Mouse (Mus musculus) intestine, embryonic 16.5 days (tissue): ENCODE measurements around the gene Magi1. TPM values are rescaled to one million over a fixed set of nuclear protein-coding genes. Genes with fewer than 3 reads are reported as not detected.

Experiments
- ATAC-seq: fragments of 200-750 bp; cut with Nextera tagmentation; 2 replicates; pipeline ENCODE4 v1.8.0; 2017; ENCODE audit warnings: moderate TSS enrichment, moderate library complexity
- H3K27ac ChIP-seq: fragments of 300-500 bp; sonication (generic); 2 replicates; pipeline ENCODE4 v1.5.1; 2014; ENCODE audit warnings: mild to moderate bottlenecking, low read length
- H3K27me3 ChIP-seq: fragments of 300-500 bp; sonication (generic); replicated peaks from 2 replicates; pipeline ENCODE4 v1.6.1; 2014; ENCODE audit warnings: low read length, control low read depth, mixed read lengths; ENCODE audit not compliant: control insufficient read depth, insufficient read depth
- H3K36me3 ChIP-seq: fragments of 300-500 bp; sonication (generic); 2 replicates; pipeline ENCODE4 v1.6.1; 2014; ENCODE audit warnings: low read length, control low read depth; ENCODE audit not compliant: control insufficient read depth, insufficient read depth
- H3K4me1 ChIP-seq: fragments of 300-500 bp; sonication (generic); 2 replicates; pipeline ENCODE4 v1.6.1; 2014; ENCODE audit warnings: low read length, control low read depth, mixed read lengths; ENCODE audit not compliant: control insufficient read depth, insufficient read depth
- H3K4me2 ChIP-seq: fragments of 300-500 bp; sonication (generic); 2 replicates; pipeline ENCODE4 v1.6.1; 2014; ENCODE audit warnings: low read depth, low read length, control low read depth
- H3K4me3 ChIP-seq: fragments of 300-500 bp; sonication (generic); 2 replicates; pipeline ENCODE4 v1.5.1; 2014; ENCODE audit warnings: mild to moderate bottlenecking, low read length
- H3K9ac ChIP-seq: fragments of 300-500 bp; sonication (generic); 2 replicates; pipeline ENCODE4 v1.6.1; 2014; ENCODE audit warnings: low read depth, low read length
- H3K9me3 ChIP-seq: fragments of 300-500 bp; sonication (generic); 2 replicates; pipeline ENCODE4 v1.6.1; 2016; ENCODE audit warnings: low read length, control low read depth; ENCODE audit not compliant: control insufficient read depth
- WGBS: fragments of 180-500 bp; shearing (Covaris S2); extraction: QIAGEN DNeasy Blood & Tissue Kit; methylation state at CpG from one replicate; pipeline ENCODE4 v1.1.7; 2014; 5-methylcytosine and 5-hydroxymethylcytosine counted together
- polyA plus RNA-seq: library from polyadenylated mRNA; unstranded; fragments of >200 nt; fragmentation: Nextera tagmentation; extraction: Ambion mirVana; gene quantifications from 2 replicates; pipeline ENCODE4 v1.2.1, GENCODE M21; 2015

The Magi1 gene
- polyA plus RNA-seq, 1 experiment from 2014 or later = 6.7 TPM

DNA sequence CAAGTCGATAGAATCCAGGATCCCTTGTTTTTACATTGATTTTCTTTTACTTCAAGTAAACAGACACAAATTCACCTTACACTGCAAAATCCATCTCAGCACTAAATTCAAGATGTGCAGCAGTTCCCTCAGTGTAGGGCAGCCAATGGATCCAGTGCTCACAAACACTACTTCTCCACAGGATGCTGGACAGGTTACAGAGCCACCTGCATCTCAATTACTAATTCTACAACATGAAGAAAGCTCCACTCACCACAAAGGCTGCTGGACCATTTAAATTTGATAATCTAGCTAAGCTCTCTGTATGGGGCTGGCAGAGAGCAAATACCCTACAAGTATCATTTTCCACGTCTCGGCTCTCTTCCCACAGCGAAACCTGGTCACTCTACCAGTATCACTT is 445.3 kb downstream of the Magi1 start:
- no peaks in the 10 kb centered on the region for H3K36me3 ChIP-seq
- no peaks in the 10 kb centered on the region for H3K4me1 ChIP-seq
- H3K4me3 ChIP-seq = no peak overlapping the region
- no peak overlapping the region for H3K9ac ChIP-seq
- H3K27me3 ChIP-seq = no peaks in the 10 kb centered on the region
- no peaks in the 10 kb centered on the region for H3K9me3 ChIP-seq
- H3K27ac ChIP-seq = no peak overlapping the region
- no peak for ATAC-seq
- WGBS = 93% methylated on average over 4 of the region's 4 CpGs
- H3K4me2 ChIP-seq = no peak overlapping the region

DNA sequence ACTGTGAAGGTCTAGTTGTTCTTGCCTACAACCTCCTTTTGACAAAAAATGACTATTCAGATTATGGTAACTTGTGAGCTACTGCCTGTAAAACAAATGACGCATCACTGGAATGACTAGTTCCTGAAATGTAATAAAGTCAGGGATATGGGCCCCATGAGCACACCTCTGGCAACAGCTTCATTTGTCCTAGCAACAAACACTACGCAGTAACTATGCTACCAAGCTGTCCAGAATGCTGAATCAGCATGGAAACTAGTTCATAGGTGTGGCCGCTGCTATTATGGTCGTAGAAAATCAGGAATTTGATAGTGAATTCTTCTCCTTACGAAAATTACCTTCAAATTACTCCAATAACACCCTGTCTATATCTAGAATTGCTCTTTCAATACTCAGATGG is 447.1 kb downstream of the Magi1 start:
- Histone ChIP-seq H3K27ac (no peak overlapping the region), H3K4me3 (no peak overlapping the region), H3K27me3 (no peaks in the 10 kb centered on the region), H3K4me1 (no peaks in the 10 kb centered on the region), H3K9ac (no peak overlapping the region), H3K9me3 (no peaks in the 10 kb centered on the region), H3K36me3 (no peaks in the 10 kb centered on the region), H3K4me2 (no peak overlapping the region)
- ATAC-seq = no peak
- 85% methylated on average over 5 of the region's 5 CpGs for WGBS

GRCm38 (mm10) chr6:93835211-93835610 is 448.5 kb downstream of the Magi1 start:
- Histone ChIP-seq H3K27ac (no peak overlapping the region), H3K9me3 (no peaks in the 10 kb centered on the region), H3K9ac (no peak overlapping the region), H3K4me3 (no peak overlapping the region), H3K4me2 (no peak overlapping the region), H3K4me1 (no peaks in the 10 kb centered on the region), H3K27me3 (no peaks in the 10 kb centered on the region), H3K36me3 (no peaks in the 10 kb centered on the region)
- no peak for ATAC-seq
- WGBS = 78% methylated on average over 4 of the region's 4 CpGs

- H3K36me3 ChIP-seq = no peaks in the 10 kb centered on the region
Measured at GRCm38 (mm10) chr6:93828262-93828661, 455.5 kb downstream of the Magi1 start.

DNA sequence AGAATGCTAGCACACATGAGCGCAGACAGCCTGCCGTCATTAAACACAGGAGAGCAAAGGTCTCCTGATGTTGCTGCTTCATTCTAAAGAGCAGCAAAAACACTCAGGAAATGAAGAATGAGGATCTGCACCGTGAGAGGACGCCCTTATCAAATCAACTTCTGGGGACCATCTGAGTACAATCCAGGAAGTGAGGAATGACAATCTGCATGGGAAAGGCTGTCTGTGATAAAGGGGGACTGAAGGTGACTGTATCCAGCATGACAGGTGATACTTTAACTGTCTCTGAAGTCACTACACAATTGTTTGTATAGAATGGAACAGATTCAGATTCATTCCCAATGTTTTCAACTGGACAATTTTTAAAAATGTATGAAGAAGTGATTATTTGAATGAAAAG is 456.8 kb downstream of the Magi1 start:
- 36% methylated on average over 4 of the region's 4 CpGs for WGBS
- Histone ChIP-seq H3K36me3 (no peaks in the 10 kb centered on the region), H3K27ac (no peak overlapping the region; the same call in 1 of the 2 replicates), H3K27me3 (no peaks in the 10 kb centered on the region), H3K4me3 (no peak overlapping the region), H3K4me1 (peaks cover 6% of the 10 kb centered on the region), H3K9ac (no peak overlapping the region), H3K9me3 (no peaks in the 10 kb centered on the region), H3K4me2 (no peak overlapping the region)
- peak; percentile 53; the same call in 1 of the 2 replicates for ATAC-seq

More at GRCm38 (mm10) chr6:93828262-93828661, 455.5 kb downstream of the Magi1 start:
- Histone ChIP-seq H3K27me3 (no peaks in the 10 kb centered on the region), H3K4me3 (no peak overlapping the region), H3K4me2 (no peak overlapping the region), H3K9ac (no peak overlapping the region), H3K9me3 (no peaks in the 10 kb centered on the region), H3K4me1 (peaks cover 6% of the 10 kb centered on the region), H3K27ac (peak overlapping the region; percentile 37; the same call in 1 of the 2 replicates)
- ATAC-seq = peak; percentile 81
- WGBS = 50% methylated on average over 6 of the region's 6 CpGs

GRCm38 (mm10) chr6:93822221-93822897 is 461.4 kb downstream of the Magi1 start:
- no peak for ATAC-seq
- Histone ChIP-seq H3K4me1 (peaks cover under 1% of the 10 kb centered on the region; the same call in 1 of the 2 replicates), H3K27ac (no peak overlapping the region), H3K36me3 (no peaks in the 10 kb centered on the region), H3K4me3 (no peak overlapping the region), H3K9me3 (no peaks in the 10 kb centered on the region), H3K9ac (no peak overlapping the region), H3K4me2 (no peak overlapping the region), H3K27me3 (no peaks in the 10 kb centered on the region)
- 58% methylated on average over 9 of the region's 9 CpGs for WGBS

- no peaks in the 10 kb centered on the region for H3K9me3 ChIP-seq
- no peak for ATAC-seq
- no peak overlapping the region for H3K4me2 ChIP-seq
- no peaks in the 10 kb centered on the region for H3K4me1 ChIP-seq
- H3K36me3 ChIP-seq = no peaks in the 10 kb centered on the region
- H3K9ac ChIP-seq = no peak overlapping the region
- H3K27ac ChIP-seq = no peak overlapping the region
- H3K4me3 ChIP-seq = no peak overlapping the region
- WGBS = 64% methylated on average over 7 of the region's 7 CpGs
- H3K27me3 ChIP-seq = no peaks in the 10 kb centered on the region
Measured at GRCm38 (mm10) chr6:93821512-93821911, 462.2 kb downstream of the Magi1 start.

DNA sequence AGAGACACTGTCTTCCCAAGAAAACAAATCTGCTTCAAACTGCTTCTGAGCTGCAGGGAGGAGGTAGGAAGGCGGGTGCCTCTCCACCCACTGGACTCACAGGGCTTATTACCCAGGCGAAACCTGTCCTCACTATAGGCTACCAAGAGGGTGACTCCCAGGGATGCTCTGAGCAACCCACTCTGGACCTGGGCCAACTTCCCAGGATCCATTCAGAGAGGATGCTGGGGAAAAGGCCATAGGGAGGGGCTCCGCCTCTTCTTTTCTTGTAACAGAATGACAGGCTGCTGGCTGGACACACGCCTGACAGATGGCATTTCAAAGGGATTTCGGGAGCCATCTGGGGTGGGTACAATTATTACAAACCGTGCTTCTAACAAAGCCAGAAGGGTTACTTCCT is 463.8 kb downstream of the Magi1 start:
- H3K9ac ChIP-seq = no peak overlapping the region
- no peak for ATAC-seq
- H3K4me1 ChIP-seq = no peaks in the 10 kb centered on the region
- no peak overlapping the region for H3K4me3 ChIP-seq
- H3K9me3 ChIP-seq = no peaks in the 10 kb centered on the region
- no peaks in the 10 kb centered on the region for H3K27me3 ChIP-seq
- WGBS = 57% methylated on average over 6 of the region's 6 CpGs
- H3K27ac ChIP-seq = no peak overlapping the region
- H3K36me3 ChIP-seq = no peaks in the 10 kb centered on the region
- H3K4me2 ChIP-seq = no peak overlapping the region

DNA sequence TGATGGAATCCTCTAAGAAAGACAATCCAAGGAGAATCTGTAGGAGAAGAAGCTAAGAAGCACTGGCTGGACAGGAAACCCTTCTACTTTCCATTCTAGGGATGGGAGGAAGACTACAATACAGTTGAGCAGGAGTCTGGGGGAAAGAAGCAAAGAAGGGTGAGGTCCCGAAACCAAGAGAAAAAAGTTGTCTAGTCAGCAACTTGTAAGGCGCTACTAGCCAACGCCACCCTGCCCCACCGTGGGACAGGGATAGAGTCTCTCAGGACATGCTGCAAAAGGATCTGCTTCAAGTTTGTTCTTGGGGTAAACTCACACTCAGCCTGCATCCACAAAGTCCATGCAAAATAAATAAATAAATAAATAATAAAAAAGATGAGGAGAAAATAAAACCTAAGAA is 464.4 kb downstream of the Magi1 start:
- 89% methylated on average over 4 of the region's 4 CpGs for WGBS
- Histone ChIP-seq H3K27me3 (no peaks in the 10 kb centered on the region), H3K36me3 (no peaks in the 10 kb centered on the region), H3K4me1 (no peaks in the 10 kb centered on the region), H3K4me3 (no peak overlapping the region), H3K9me3 (no peaks in the 10 kb centered on the region), H3K9ac (no peak overlapping the region), H3K27ac (no peak overlapping the region), H3K4me2 (no peak overlapping the region)
- ATAC-seq = no peak

DNA sequence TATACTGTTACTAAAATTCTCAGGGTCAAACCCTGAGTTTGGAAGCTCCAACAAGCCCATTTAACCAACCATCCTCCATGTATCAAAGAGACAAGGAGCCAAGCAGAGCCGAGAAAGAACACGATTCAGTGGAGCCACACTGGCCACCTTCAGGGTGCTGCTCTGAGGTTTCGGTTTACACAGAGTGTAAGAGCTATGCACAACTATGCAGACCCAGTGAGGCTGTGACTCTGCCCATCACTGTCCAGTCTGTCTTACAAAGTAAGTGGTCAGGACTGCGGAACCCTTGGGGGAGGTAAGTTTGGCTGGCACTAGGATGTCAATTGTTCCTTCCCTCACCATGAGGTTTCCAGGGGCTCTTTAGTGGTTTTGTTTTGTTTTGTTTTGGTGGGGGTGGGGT is 465.2 kb downstream of the Magi1 start:
- Histone ChIP-seq H3K36me3 (no peaks in the 10 kb centered on the region), H3K27ac (no peak overlapping the region), H3K27me3 (no peaks in the 10 kb centered on the region), H3K9ac (no peak overlapping the region), H3K4me2 (no peak overlapping the region), H3K4me3 (no peak overlapping the region), H3K4me1 (no peaks in the 10 kb centered on the region), H3K9me3 (no peaks in the 10 kb centered on the region)
- 75% methylated on average over 4 of the region's 4 CpGs for WGBS
- ATAC-seq = no peak
